Mouse (Mus musculus): Measurements from ENCODE around the gene Pheta2. TPM values are rescaled to one million over a fixed set of nuclear protein-coding genes. Genes with fewer than 3 reads are reported as not detected.
A peak's percentile ranks its signal among the peaks of the same experiment; 100 is the strongest.
"Not testable (repeated sequence)": the region's sequence is repeated elsewhere in the genome, so short reads cannot be mapped to it uniquely, and the experiment has no call there.

Gene Pheta2
- polyA plus RNA-seq, 1 experiment, result 2.5 TPM

- H3K27ac ChIP-seq (ENCODE audit: insufficient read depth, low read depth, low read length), result no peak overlapping the region
- no peak overlapping the region for H3K4me3 ChIP-seq (ENCODE audit: insufficient read depth, low read length)
- no peak for TF ChIP-seq CTCF (IDR thresholded peaks at IDR 0.05; ENCODE audit: low read depth, low read length)
- TF ChIP-seq POLR2A (IDR thresholded peaks at IDR 0.05; ENCODE audit: borderline replicate concordance, low read depth, low read length), result no peak
- 0 out of 2 replicates have a peak, but pooled peaks cover 3% of the 10 kb centered on the region for H3K4me1 ChIP-seq (ENCODE audit: control insufficient read depth, insufficient read depth, low read length)
These were observed 39.8 kb downstream of the Pheta2 start for GRCm38 (mm10) chr15:82378261-82379180.

DNA sequence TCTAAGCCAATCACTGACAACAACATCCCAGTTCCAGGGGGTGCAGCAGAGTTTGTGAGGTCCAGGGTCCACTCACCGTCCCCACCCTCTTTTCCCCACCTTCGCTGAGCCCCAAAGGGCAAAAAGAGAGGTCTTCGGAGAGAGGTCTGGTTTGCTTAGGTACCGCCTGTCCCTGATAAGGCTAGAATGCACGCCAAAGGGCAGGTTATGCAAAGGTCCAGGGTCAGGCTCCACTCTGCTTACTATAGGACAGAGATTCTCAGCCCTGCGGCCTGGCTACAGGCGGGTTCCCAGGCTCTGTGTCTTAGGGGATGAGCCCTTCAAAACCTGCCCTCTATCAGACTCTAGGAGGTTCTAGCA, 40.7 kb downstream of the Pheta2 start:
- no peak overlapping the region; the same call in 1 of the 2 replicates for H3K4me3 ChIP-seq (ENCODE audit: insufficient read depth, low read length)
- no peak overlapping the region for H3K27ac ChIP-seq (ENCODE audit: insufficient read depth, low read depth, low read length)
- H3K4me1 ChIP-seq (ENCODE audit: control insufficient read depth, insufficient read depth, low read length), result 0 out of 2 replicates have a peak, but pooled peaks cover 3% of the 10 kb centered on the region
- TF ChIP-seq CTCF (IDR thresholded peaks at IDR 0.05; ENCODE audit: low read depth, low read length) (no peak), POLR2A (IDR thresholded peaks at IDR 0.05; ENCODE audit: borderline replicate concordance, low read depth, low read length) (no peak)

DNA sequence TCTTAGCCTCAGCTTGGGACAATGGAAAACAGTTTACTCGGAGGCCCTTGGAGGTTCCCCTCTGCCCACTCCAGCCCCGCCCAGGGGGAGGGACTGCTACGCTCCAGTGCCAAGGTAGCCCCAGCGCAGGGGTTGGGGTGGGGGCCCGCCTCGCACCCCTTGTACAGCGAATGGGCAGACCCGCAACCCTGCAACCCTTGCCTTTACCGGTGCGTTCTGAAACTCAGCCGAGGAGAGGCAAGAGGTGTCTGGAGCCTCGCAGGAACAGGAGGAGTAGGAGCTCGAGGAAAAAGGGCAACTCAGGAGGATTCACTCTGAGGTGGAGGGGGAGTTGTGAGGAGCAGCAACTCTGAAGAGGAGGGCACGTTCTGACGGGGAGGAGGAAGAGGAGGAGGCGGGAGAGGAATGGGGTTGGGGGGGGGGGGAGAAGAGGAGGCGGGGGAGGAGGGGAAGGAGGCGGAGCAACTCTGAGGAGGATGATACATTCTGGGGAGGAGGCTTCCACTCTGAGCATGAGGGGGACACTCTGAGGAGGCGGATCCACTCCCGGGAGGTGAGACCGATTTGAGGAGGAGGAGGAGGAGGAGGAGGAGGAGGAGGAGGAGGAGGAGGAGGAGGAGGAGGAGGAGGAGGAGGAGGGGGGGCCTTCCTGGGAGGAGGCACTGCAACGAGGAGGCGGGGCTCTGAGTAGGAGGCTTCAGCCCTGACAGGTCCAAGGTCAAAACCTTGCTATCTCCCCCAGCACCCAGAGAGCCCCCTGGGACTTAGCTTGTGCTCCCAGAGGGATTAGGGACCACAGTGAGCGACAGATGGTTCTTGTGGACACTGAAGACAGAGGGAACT, 41.4 kb downstream of the Pheta2 start, which contains the start of gene Cyp2d22:
Gene Cyp2d22, minus strand, starts transcription at position 390 of the 843 bp plus-strand sequence.
- TF ChIP-seq POLR2A (IDR thresholded peaks at IDR 0.05; ENCODE audit: borderline replicate concordance, low read depth, low read length) (no peak), CTCF (IDR thresholded peaks at IDR 0.05; ENCODE audit: low read depth, low read length) (no peak)
- Histone ChIP-seq H3K4me1 (ENCODE audit: control insufficient read depth, insufficient read depth, low read length) (0 out of 2 replicates have a peak, but pooled peaks cover 3% of the 10 kb centered on the region), H3K27ac (ENCODE audit: insufficient read depth, low read depth, low read length) (no peak within 1 kb of the TSS), H3K4me3 (ENCODE audit: insufficient read depth, low read length) (peak within 1 kb of the TSS; percentile 59)

DNA sequence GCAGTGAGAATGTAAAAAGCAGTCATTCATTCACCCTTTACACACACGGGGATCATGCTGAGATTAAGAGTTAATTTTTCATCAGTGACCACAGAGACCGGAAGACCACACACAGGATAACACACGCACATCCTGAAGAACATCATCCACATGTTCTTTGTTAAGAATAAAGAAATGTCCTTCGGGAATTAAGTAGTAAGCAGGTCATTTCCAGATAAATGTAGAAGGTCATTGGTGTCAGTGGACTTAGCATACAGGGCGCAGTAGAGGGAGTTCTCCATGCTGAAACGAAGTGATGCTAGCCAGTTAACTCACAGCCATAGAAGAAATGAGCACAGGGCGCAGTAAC, 41.9 kb downstream of the Pheta2 start:
- Histone ChIP-seq H3K4me3 (ENCODE audit: insufficient read depth, low read length) (no peak overlapping the region), H3K4me1 (ENCODE audit: control insufficient read depth, insufficient read depth, low read length) (0 out of 2 replicates have a peak, but pooled peaks cover 3% of the 10 kb centered on the region), H3K27ac (ENCODE audit: insufficient read depth, low read depth, low read length) (no peak overlapping the region)
- no peak for TF ChIP-seq CTCF (IDR thresholded peaks at IDR 0.05; ENCODE audit: low read depth, low read length)
- no peak for TF ChIP-seq POLR2A (IDR thresholded peaks at IDR 0.05; ENCODE audit: borderline replicate concordance, low read depth, low read length)

GRCm38 (mm10) chr15:82382441-82382840, 43.7 kb downstream of the Pheta2 start:
- 0 out of 2 replicates have a peak, but pooled peaks cover 3% of the 10 kb centered on the region for H3K4me1 ChIP-seq (ENCODE audit: control insufficient read depth, insufficient read depth, low read length)
- H3K27ac ChIP-seq (ENCODE audit: insufficient read depth, low read depth, low read length), result no peak overlapping the region
- H3K4me3 ChIP-seq (ENCODE audit: insufficient read depth, low read length), result no peak overlapping the region
- no peak for TF ChIP-seq CTCF (IDR thresholded peaks at IDR 0.05; ENCODE audit: low read depth, low read length)
- TF ChIP-seq POLR2A (IDR thresholded peaks at IDR 0.05; ENCODE audit: borderline replicate concordance, low read depth, low read length), result no peak

DNA sequence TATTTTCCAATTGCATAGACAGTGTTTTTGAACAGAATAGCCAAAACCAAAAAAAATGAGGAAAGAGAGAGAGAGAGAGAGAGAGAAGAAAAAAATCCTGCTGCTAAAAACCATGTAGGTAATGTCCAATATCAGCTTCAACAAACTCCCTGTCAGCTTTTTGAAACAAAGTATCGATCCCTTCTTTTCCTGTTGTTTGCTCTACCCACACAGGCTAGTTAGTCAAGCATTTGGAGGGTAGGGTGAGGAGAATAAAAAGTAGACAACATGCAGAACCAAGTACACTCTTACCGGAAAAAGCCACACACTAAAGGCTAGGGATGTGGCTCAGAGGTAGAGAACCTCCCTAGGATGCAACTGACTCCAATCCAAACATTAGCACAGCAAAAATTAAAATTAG, 47.0 kb downstream of the Pheta2 start:
- Histone ChIP-seq H3K4me3 (ENCODE audit: insufficient read depth, low read length) (no peak overlapping the region), H3K4me1 (ENCODE audit: control insufficient read depth, insufficient read depth, low read length) (no peaks in the 10 kb centered on the region), H3K27ac (ENCODE audit: insufficient read depth, low read depth, low read length) (no peak overlapping the region)
- TF ChIP-seq CTCF (IDR thresholded peaks at IDR 0.05; ENCODE audit: low read depth, low read length) (no peak), POLR2A (IDR thresholded peaks at IDR 0.05; ENCODE audit: borderline replicate concordance, low read depth, low read length) (no peak)

DNA sequence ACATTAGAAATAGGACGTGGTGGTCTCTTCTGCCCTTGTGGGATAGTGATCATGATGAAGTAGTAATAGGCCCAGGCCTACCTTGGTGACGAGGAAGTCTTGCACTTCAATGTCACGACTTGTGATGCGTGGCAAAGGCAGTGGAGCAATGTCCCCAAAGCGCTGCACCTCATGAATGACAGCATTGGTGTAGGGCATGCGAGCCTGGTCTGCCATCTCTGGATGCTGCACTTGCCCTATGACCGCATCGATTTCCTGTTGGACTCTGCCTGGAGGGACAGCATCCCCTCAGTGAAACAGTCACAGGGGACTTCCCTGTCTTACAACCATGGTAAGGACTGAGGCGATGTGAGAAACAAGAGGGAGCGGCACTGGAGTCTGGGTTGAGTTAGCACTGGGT, 51.2 kb downstream of the Pheta2 start:
- H3K4me1 ChIP-seq (ENCODE audit: control insufficient read depth, insufficient read depth, low read length); H3K27ac ChIP-seq (ENCODE audit: insufficient read depth, low read depth, low read length); H3K4me3 ChIP-seq (ENCODE audit: insufficient read depth, low read length): not testable (repeated sequence)

DNA sequence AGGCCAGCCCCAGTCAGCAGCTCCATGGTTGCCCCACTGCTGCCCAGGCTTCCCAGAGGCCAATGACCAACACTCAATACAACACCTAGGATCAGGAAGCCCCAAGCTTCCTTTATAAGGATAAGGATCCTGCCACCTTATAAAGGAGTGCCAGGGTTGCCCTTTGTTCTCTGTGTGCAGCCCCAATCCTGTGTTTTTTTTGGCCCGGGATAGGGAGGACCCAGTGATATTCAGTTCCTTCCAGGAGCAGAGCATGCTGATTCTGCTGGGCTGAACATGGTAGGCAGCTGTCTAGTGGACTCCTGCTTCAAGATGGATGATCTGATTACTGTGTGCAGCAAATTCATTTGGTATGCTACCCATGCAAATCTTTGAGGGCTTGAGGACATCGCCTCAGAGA, 55.2 kb downstream of the Pheta2 start, which contains the start of gene Cyp2d11:
Gene Cyp2d11, minus strand, starts transcription at position 101 of the 400 bp plus-strand sequence.
- H3K27ac ChIP-seq (ENCODE audit: insufficient read depth, low read depth, low read length); H3K4me3 ChIP-seq (ENCODE audit: insufficient read depth, low read length): not testable (repeated sequence)

More for the DNA sequence above, 55.2 kb downstream of the Pheta2 start, which contains the start of gene Cyp2d11:
- not testable (repeated sequence) for H3K4me1 ChIP-seq (ENCODE audit: control insufficient read depth, insufficient read depth, low read length)

Other genes with a start within 250 kb of the Pheta2 start
- 13.6 and 14.7 TPM in 2 replicates for gene Ccdc134, start 211.0 kb upstream of the Pheta2 start, polyA plus RNA-seq (2012; ENCODE audit: insufficient read depth, insufficient read length, missing spikeins)
- gene Srebf2, start 191.8 kb upstream of the Pheta2 start, polyA plus RNA-seq (2012; ENCODE audit: insufficient read depth, insufficient read length, missing spikeins), result 53.3 and 63.9 TPM in 2 replicates
- not detected in 2 replicates for gene Shisa8, start 126.1 kb upstream of the Pheta2 start, polyA plus RNA-seq (2012; ENCODE audit: insufficient read depth, insufficient read length, missing spikeins)
- not detected in 2 replicates for gene Tnfrsf13c, start 114.6 kb upstream of the Pheta2 start, polyA plus RNA-seq (2012; ENCODE audit: insufficient read depth, insufficient read length, missing spikeins)
- 10.2 and 10.7 TPM in 2 replicates for gene Cenpm, start 94.2 kb upstream of the Pheta2 start, polyA plus RNA-seq (2012; ENCODE audit: insufficient read depth, insufficient read length, missing spikeins)
- gene 1500009C09Rik, start 86.5 kb upstream of the Pheta2 start, polyA plus RNA-seq (2012; ENCODE audit: insufficient read depth, insufficient read length, missing spikeins), result not detected in 2 replicates
- not detected in 2 replicates for gene Sept3, start 64.0 kb upstream of the Pheta2 start, polyA plus RNA-seq (2012; ENCODE audit: insufficient read depth, insufficient read length, missing spikeins)
- gene Wbp2nl, start 40.0 kb upstream of the Pheta2 start, polyA plus RNA-seq (2012; ENCODE audit: insufficient read depth, insufficient read length, missing spikeins), result not detected in 2 replicates
- 168 and 171 TPM in 2 replicates for gene Naga, start within 50 bp of the Pheta2 start, polyA plus RNA-seq (2012; ENCODE audit: insufficient read depth, insufficient read length, missing spikeins)
- 206 and 221 TPM in 2 replicates for gene Smdt1, start within 50 bp of the Pheta2 start, polyA plus RNA-seq (2012; ENCODE audit: insufficient read depth, insufficient read length, missing spikeins)
- 315 and 361 TPM in 2 replicates for gene Ndufa6, start 15.4 kb downstream of the Pheta2 start, polyA plus RNA-seq (2012; ENCODE audit: insufficient read depth, insufficient read length, missing spikeins)
- gene Cyp2d22, start 41.3 kb downstream of the Pheta2 start, polyA plus RNA-seq (2012; ENCODE audit: insufficient read depth, insufficient read length, missing spikeins), result 0.39 and 0.78 TPM in 2 replicates
- not detected in 2 replicates for gene Cyp2d11, start 55.1 kb downstream of the Pheta2 start, polyA plus RNA-seq (2012; ENCODE audit: insufficient read depth, insufficient read length, missing spikeins)
- not detected in 2 replicates for gene Cyp2d10, start 68.3 kb downstream of the Pheta2 start, polyA plus RNA-seq (2012; ENCODE audit: insufficient read depth, insufficient read length, missing spikeins)
- not detected in 2 replicates for gene Cyp2d9, start 94.5 kb downstream of the Pheta2 start, polyA plus RNA-seq (2012; ENCODE audit: insufficient read depth, insufficient read length, missing spikeins)
- not detected in 2 replicates for gene Cyp2d12, start 216.1 kb downstream of the Pheta2 start, polyA plus RNA-seq (2012; ENCODE audit: insufficient read depth, insufficient read length, missing spikeins)